Mouse (Mus musculus) forebrain, postnatal 0 days (tissue): ENCODE results near the gene Glce. TPM values are rescaled to one million over a fixed set of nuclear protein-coding genes. Genes with fewer than 3 reads are reported as not detected.
A peak's percentile ranks its signal among the peaks of the same experiment; 100 is the strongest.

Experiments used
- ATAC-seq: fragments of 200-750 bp; cut with Nextera tagmentation; 2 replicates; pipeline ENCODE4 v1.8.0; 2017; ENCODE audit warnings: mild to moderate bottlenecking, moderate library complexity
- DNase-seq: peaks from one replicate; pipeline ENCODE4 v3.0.0-alpha.2; 2015
- H3K27ac ChIP-seq: fragments of 300-500 bp; sonication (generic); 2 replicates; pipeline ENCODE4 v1.5.1; 2014; ENCODE audit warnings: low read depth, mild to moderate bottlenecking, antibody characterized with exemption, low read length, moderate library complexity, mixed read lengths
- H3K27me3 ChIP-seq: fragments of 300-500 bp; sonication (generic); 2 replicates; pipeline ENCODE4 v1.6.1; 2014; ENCODE audit warnings: mild to moderate bottlenecking, low read length, mixed read lengths; ENCODE audit not compliant: insufficient read depth
- H3K36me3 ChIP-seq: fragments of 300-500 bp; sonication (generic); 2 replicates; pipeline ENCODE4 v1.6.1; 2014; ENCODE audit warnings: mild to moderate bottlenecking, moderate library complexity; ENCODE audit not compliant: insufficient read depth
- H3K4me1 ChIP-seq: fragments of 300-500 bp; sonication (generic); 2 replicates; pipeline ENCODE4 v1.6.1; 2014; ENCODE audit warnings: antibody characterized with exemption; ENCODE audit not compliant: insufficient read depth
- H3K4me2 ChIP-seq: fragments of 300-500 bp; sonication (generic); 2 replicates; pipeline ENCODE4 v1.6.1; 2014; ENCODE audit warnings: low read depth, mild to moderate bottlenecking, moderate library complexity
- H3K4me3 ChIP-seq: fragments of 300-500 bp; sonication (generic); 2 replicates; pipeline ENCODE4 v1.5.1; 2014; ENCODE audit warnings: low read depth, low read length, mixed read lengths
- H3K9ac ChIP-seq: fragments of 300-500 bp; sonication (generic); 2 replicates; pipeline ENCODE4 v1.6.1; 2014; ENCODE audit warnings: mild to moderate bottlenecking
- H3K9me3 ChIP-seq: fragments of 300-500 bp; sonication (generic); 2 replicates; pipeline ENCODE4 v1.6.1; 2016; ENCODE audit warnings: low read length
- CTCF ChIP-seq: sonication (generic); IDR thresholded peaks from 2 replicates; pipeline ENCODE4 v1.5.1; 2016; ENCODE audit warnings: antibody characterized with exemption, control low read depth, low read depth
- WGBS: fragments of 180-500 bp; shearing (Covaris S2); extraction: QIAGEN DNeasy Blood & Tissue Kit; methylation state at CpG from one replicate; pipeline ENCODE4 v1.1.7; 2014; 5-methylcytosine and 5-hydroxymethylcytosine counted together
- polyA plus RNA-seq: library from polyadenylated mRNA; unstranded; fragments of >200 nt; fragmentation: Nextera tagmentation; extraction: Ambion mirVana; gene quantifications from 2 replicates; pipeline ENCODE4 v1.2.1, GENCODE M21; 2015
- total RNA-seq: library from RNA; depleted of rRNA; stranded (reverse); fragments of >200 nt; gene quantifications from 2 replicates; pipeline ENCODE4 v1.2.3, GENCODE M21; 2014

Gene Glce
- total and polyA plus RNA-seq, 2 experiments from 2014 or later, result 15.3 to 36.9 TPM

DNA sequence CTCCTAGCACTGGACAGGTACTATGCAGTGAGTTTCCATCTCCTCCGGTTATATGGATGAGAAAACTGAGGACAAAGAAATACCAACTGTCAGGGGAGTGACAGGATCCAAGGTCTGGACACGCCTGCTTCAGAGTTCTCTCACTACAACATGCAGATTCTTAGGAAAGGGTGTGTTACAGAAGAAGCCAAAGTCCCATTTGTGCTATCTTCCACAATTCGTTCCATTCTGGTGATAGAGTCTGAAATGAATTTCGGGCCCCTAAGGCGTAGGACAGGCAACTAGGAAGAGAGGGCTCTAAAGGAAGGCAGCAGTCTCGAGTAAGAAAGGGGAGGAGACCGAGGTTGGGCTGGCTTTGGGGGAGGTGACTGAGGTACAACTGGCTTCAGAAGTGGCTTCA lies 21.0 kb upstream of the Glce start:
- DNase-seq, result no peak
- 80% methylated on average over 7 of the region's 7 CpGs for WGBS
- no peaks in the 10 kb centered on the region for H3K9me3 ChIP-seq
- H3K4me3 ChIP-seq, result no peak overlapping the region
- no peaks in the 10 kb centered on the region for H3K27me3 ChIP-seq
- no peaks in the 10 kb centered on the region for H3K4me1 ChIP-seq
- no peak for ATAC-seq
- TF ChIP-seq CTCF, result no peak
- H3K4me2 ChIP-seq, result no peak overlapping the region
- no peaks in the 10 kb centered on the region for H3K36me3 ChIP-seq
- H3K9ac ChIP-seq, result no peak overlapping the region
- H3K27ac ChIP-seq, result no peak overlapping the region

DNA sequence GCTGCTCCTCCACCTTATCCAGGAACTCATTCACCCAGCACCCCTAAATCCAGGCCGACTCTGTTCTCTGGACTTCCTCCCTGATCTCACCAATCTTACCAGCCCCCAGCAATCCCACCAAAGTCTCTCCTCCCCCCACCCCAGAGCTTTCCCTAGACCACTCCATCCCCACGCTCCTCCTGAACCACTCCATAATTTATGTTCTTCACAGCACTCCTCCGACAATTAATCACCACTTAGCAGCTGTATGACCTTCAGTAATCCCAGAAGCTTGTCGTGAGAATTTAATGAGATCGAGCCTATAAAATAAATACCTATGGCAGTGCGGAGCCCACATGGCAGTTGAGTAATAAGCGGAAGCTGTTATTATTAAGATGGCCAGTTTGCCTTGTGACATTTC lies 16.6 kb upstream of the Glce start:
- DNase-seq (no peak), ATAC-seq (no peak)
- Histone ChIP-seq H3K27ac (no peak overlapping the region), H3K4me2 (no peak overlapping the region), H3K27me3 (no peaks in the 10 kb centered on the region), H3K4me1 (0 out of 2 replicates have a peak, but pooled peaks cover 7% of the 10 kb centered on the region), H3K36me3 (no peaks in the 10 kb centered on the region), H3K9ac (no peak overlapping the region), H3K4me3 (no peak overlapping the region), H3K9me3 (no peaks in the 10 kb centered on the region)
- TF ChIP-seq CTCF, result no peak
- 63% methylated on average over 7 of the region's 7 CpGs for WGBS

DNA sequence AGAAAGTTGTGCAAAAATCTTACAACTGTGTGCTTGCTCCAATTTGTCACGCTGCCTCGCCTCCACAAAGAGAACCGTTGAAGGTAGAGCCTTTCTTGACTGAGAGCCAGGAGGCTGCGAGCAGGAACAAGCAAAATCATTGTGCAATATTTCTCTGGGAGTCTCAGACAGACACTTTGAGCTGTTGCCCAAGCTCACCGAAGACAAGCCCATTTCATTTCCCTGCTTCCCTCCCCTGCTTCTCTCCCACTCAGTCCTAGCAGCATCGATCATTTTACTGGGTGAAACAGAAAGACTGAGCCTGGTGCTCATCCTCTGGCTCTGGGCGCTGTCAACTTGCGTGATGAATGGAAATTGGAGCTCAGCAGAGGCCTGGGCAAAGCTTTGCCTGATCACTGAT lies 14.8 kb upstream of the Glce start:
- no peak overlapping the region for H3K4me3 ChIP-seq
- H3K4me2 ChIP-seq, result no peak overlapping the region
- H3K36me3 ChIP-seq, result no peaks in the 10 kb centered on the region
- no peak overlapping the region for H3K9ac ChIP-seq
- no peak for TF ChIP-seq CTCF
- ATAC-seq (peak; percentile 36), DNase-seq (peak; percentile 61)
- 0 out of 2 replicates have a peak, but pooled peaks cover 7% of the 10 kb centered on the region for H3K4me1 ChIP-seq
- 0 out of 2 replicates have a peak overlapping the region, but pooled peaks have one; percentile 29 for H3K27ac ChIP-seq
- no peaks in the 10 kb centered on the region for H3K9me3 ChIP-seq
- WGBS, result 21% methylated on average over 8 of the region's 8 CpGs
- no peaks in the 10 kb centered on the region for H3K27me3 ChIP-seq

GRCm38 (mm10) chr9:62132005-62132782 lies 9.7 kb upstream of the Glce start:
- H3K9me3 ChIP-seq, result no peaks in the 10 kb centered on the region
- DNase-seq, result peak; percentile 29
- no peak overlapping the region for H3K4me3 ChIP-seq
- H3K9ac ChIP-seq, result no peak overlapping the region
- no peaks in the 10 kb centered on the region for H3K36me3 ChIP-seq
- H3K4me2 ChIP-seq, result no peak overlapping the region
- H3K27ac ChIP-seq, result no peak overlapping the region
- H3K4me1 ChIP-seq, result 0 out of 2 replicates have a peak, but pooled peaks cover 2% of the 10 kb centered on the region
- ATAC-seq, result no peak; the same call in 1 of the 2 replicates
- no peak for TF ChIP-seq CTCF
- 71% methylated on average over 4 of the region's 4 CpGs for WGBS
- no peaks in the 10 kb centered on the region for H3K27me3 ChIP-seq

DNA sequence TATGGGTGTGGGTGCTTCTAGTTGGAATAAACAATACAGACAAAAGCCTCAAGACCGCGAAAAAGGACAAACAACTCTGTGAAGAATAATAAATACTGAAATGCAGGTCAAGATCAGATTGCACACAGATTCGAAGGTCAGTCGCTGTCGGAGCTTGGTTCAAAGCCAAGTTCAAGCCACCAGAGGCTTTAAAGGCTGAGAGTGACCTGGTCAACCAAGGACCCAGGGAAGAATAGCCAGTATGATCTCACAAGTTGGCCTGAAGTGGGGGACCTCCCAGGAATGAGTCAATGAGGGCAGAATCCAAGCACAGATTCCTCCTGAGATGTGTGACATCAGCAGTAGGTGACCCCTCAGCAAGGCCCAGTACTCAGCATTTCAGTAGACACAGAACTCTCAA lies 8.3 kb upstream of the Glce start:
- no peak for DNase-seq
- H3K36me3 ChIP-seq, result no peaks in the 10 kb centered on the region
- no peak overlapping the region for H3K4me2 ChIP-seq
- no peak overlapping the region for H3K9ac ChIP-seq
- H3K27me3 ChIP-seq, result no peaks in the 10 kb centered on the region
- ATAC-seq, result no peak
- no peak overlapping the region for H3K4me3 ChIP-seq
- TF ChIP-seq CTCF, result no peak
- H3K27ac ChIP-seq, result no peak overlapping the region
- H3K4me1 ChIP-seq, result no peaks in the 10 kb centered on the region
- no peaks in the 10 kb centered on the region for H3K9me3 ChIP-seq
- WGBS, result 88% methylated on average over 5 of the region's 5 CpGs

DNA sequence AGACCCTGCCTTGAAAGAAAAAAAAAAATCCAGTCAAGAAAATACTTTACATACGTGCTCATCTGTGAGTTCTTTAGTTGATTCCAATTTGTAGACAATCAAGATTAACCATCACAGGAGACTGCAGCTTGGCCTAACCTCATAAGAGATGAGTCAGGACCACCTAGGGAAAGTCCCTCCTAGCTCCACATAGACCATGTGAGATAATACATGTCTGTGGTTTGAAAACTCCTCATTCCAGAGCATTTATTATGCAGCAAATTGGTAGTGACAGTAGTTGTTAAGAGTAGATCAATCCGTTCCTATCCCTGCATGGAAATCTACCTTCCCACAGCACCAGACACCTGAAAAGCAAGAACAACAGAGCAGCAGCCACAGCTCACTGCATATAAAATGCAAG lies 5.6 kb upstream of the Glce start:
- ATAC-seq, result no peak
- WGBS, result 90% methylated on average over 2 of the region's 2 CpGs
- no peak overlapping the region for H3K9ac ChIP-seq
- no peak for TF ChIP-seq CTCF
- H3K36me3 ChIP-seq, result no peaks in the 10 kb centered on the region
- no peak overlapping the region for H3K4me3 ChIP-seq
- H3K4me1 ChIP-seq, result no peaks in the 10 kb centered on the region
- no peaks in the 10 kb centered on the region for H3K27me3 ChIP-seq
- no peak for DNase-seq
- H3K9me3 ChIP-seq, result no peaks in the 10 kb centered on the region
- no peak overlapping the region for H3K4me2 ChIP-seq
- no peak overlapping the region for H3K27ac ChIP-seq

DNA sequence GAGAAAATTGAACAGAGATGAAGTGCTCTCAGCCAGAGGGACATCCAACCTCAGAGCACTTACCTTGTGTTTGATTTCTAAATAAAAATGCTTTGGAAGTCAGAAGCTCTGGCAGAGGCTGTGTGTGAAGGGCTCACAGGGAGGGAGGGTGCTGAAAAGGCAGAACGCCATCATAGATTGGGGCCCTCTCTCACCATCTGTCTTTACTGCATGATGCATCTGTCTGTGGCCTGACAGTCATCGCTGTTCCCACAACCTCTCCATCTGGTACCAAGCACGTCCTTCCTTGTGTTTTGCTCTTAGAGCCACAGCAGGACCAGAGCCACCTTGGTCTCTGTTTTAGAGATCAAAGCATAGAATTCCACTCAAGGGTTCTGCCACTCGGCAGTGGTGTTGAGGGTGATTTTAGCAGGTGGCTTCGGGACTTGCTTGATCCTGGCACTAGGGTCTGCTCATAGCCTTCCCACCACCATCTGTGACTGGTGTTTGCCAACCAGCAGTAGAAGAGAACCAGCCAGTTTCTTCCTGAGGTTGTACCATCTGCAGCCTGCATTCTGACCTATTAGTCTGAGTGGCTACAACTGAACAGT lies 3.6 kb upstream of the Glce start:
- 57% methylated on average over 5 of the region's 5 CpGs for WGBS
- TF ChIP-seq CTCF, result no peak
- H3K27ac ChIP-seq, result no peak overlapping the region
- H3K36me3 ChIP-seq, result no peaks in the 10 kb centered on the region
- H3K9me3 ChIP-seq, result no peaks in the 10 kb centered on the region
- no peak overlapping the region for H3K4me2 ChIP-seq
- H3K27me3 ChIP-seq, result no peaks in the 10 kb centered on the region
- ATAC-seq (no peak), DNase-seq (peak; percentile 18)
- H3K4me3 ChIP-seq, result no peak overlapping the region
- H3K9ac ChIP-seq, result no peak overlapping the region
- 0 out of 2 replicates have a peak, but pooled peaks cover 2% of the 10 kb centered on the region for H3K4me1 ChIP-seq
